Mouse (Mus musculus) activated CD4-positive, CD25-positive, alpha-beta regulatory T cell, adult 4 months (primary cell): ENCODE results near the gene Nln. TPM values are rescaled to one million over a fixed set of nuclear protein-coding genes. Genes with fewer than 3 reads are reported as not detected.

Experiments
- ATAC-seq: one replicate; pipeline ENCODE4 v1.8.0; 2017
- polyA plus RNA-seq, 2 experiments: library from polyadenylated mRNA; unstranded; fragments of 100-300 nt; shearing (Covaris generic); gene quantifications; one replicate each; pipeline ENCODE4 v1.2.1; 2017

Gene Nln
- polyA plus RNA-seq, 2 experiments from 2014 or later: 6.3 to 8.3 TPM

GRCm38 (mm10) chr13:104094531-104095385, 14.7 kb downstream of the Nln start:
- ATAC-seq: no peak

- peak; percentile 56 for ATAC-seq
Observed at GRCm38 (mm10) chr13:104091734-104092133, 17.7 kb downstream of the Nln start.

- ATAC-seq: peak; percentile 79
Observed at GRCm38 (mm10) chr13:104089387-104089786, 20.0 kb downstream of the Nln start.

GRCm38 (mm10) chr13:104084600-104084999, 24.8 kb downstream of the Nln start:
- ATAC-seq: no peak

- no peak for ATAC-seq
Observed at GRCm38 (mm10) chr13:104082504-104082903, 26.9 kb downstream of the Nln start.

GRCm38 (mm10) chr13:104076993-104077392, 32.4 kb downstream of the Nln start:
- no peak for ATAC-seq

GRCm38 (mm10) chr13:104074731-104075130, 34.7 kb downstream of the Nln start:
- no peak for ATAC-seq

- no peak for ATAC-seq
Observed at GRCm38 (mm10) chr13:104074230-104074629, 35.2 kb downstream of the Nln start.

GRCm38 (mm10) chr13:104072351-104072750, 37.1 kb downstream of the Nln start:
- no peak for ATAC-seq

GRCm38 (mm10) chr13:104070703-104071102, 38.7 kb downstream of the Nln start:
- no peak for ATAC-seq

GRCm38 (mm10) chr13:104069216-104069615, 40.2 kb downstream of the Nln start:
- ATAC-seq: no peak

- ATAC-seq: no peak
Observed at GRCm38 (mm10) chr13:104065649-104066347, 43.6 kb downstream of the Nln start.

GRCm38 (mm10) chr13:104063061-104063460, 46.4 kb downstream of the Nln start:
- no peak for ATAC-seq

- ATAC-seq: no peak
Observed at GRCm38 (mm10) chr13:104061975-104062750, 47.3 kb downstream of the Nln start.

- no peak for ATAC-seq
Observed at GRCm38 (mm10) chr13:104060231-104060630, 49.2 kb downstream of the Nln start.

GRCm38 (mm10) chr13:104059536-104059935, 49.9 kb downstream of the Nln start:
- no peak for ATAC-seq

GRCm38 (mm10) chr13:104058761-104059160, 50.7 kb downstream of the Nln start:
- no peak for ATAC-seq

GRCm38 (mm10) chr13:104052271-104052753, 57.1 kb downstream of the Nln start:
- no peak for ATAC-seq

- ATAC-seq: no peak
Observed at GRCm38 (mm10) chr13:104048835-104049234, 60.6 kb downstream of the Nln start.

- ATAC-seq: no peak
Observed at GRCm38 (mm10) chr13:104045108-104045507, 64.3 kb downstream of the Nln start.

GRCm38 (mm10) chr13:104044332-104044731, 65.1 kb downstream of the Nln start:
- no peak for ATAC-seq

GRCm38 (mm10) chr13:104042738-104043137, 66.7 kb downstream of the Nln start:
- no peak for ATAC-seq

- ATAC-seq: no peak
Observed at GRCm38 (mm10) chr13:104041481-104041880, 67.9 kb downstream of the Nln start.
